Mouse (Mus musculus) ES-E14 (cell line): ENCODE measurements around the gene Macf1. TPM values are rescaled to one million over a fixed set of nuclear protein-coding genes. Genes with fewer than 3 reads are reported as not detected.
A peak's percentile ranks its signal among the peaks of the same experiment; 100 is the strongest.
"Not testable (repeated sequence)": the region's sequence is repeated elsewhere in the genome, so short reads cannot be mapped to it uniquely, and the experiment has no call there.

Experiments used
- DNase-seq: peaks from one replicate; pipeline ENCODE4 v3.0.0-alpha.2; 2013; ENCODE audit warnings: low read depth, low spot score
- H3K27ac ChIP-seq: 2 replicates; pipeline ENCODE4 v1.5.1; 2012; ENCODE audit warnings: low read depth, mild to moderate bottlenecking, low read length, moderate library complexity, mixed read lengths; ENCODE audit not compliant: poor library complexity, insufficient read depth, severe bottlenecking
- H3K36me3 ChIP-seq: 2 replicates; pipeline ENCODE4 v1.6.1; 2012; ENCODE audit warnings: mild to moderate bottlenecking, low read length, moderate library complexity, mixed read lengths; ENCODE audit not compliant: control insufficient read depth, poor library complexity, insufficient read depth, severe bottlenecking
- H3K4me1 ChIP-seq, 2 experiments: fragments of 150-350 bp in 1 of 2; sonication (generic) in 1 of 2; 2 replicates each; pipeline ENCODE4 v1.6.1; 2012; ENCODE audit warnings: low read length in 2 of 2, mild to moderate bottlenecking in 1 of 2, mixed read lengths in 1 of 2; ENCODE audit not compliant: control insufficient read depth in 2 of 2, insufficient read depth in 2 of 2, poor library complexity in 1 of 2
- H3K4me3 ChIP-seq, 2 experiments: fragments of 150-350 bp in 1 of 2; sonication (generic) in 1 of 2; 2 replicates each; pipeline ENCODE4 v1.5.1; 2012; ENCODE audit warnings: low read length in 2 of 2, low read depth in 1 of 2, mild to moderate bottlenecking in 1 of 2, mixed read lengths in 1 of 2; ENCODE audit not compliant: insufficient read depth in 1 of 2, poor library complexity in 1 of 2, severe bottlenecking in 1 of 2
- H3K9ac ChIP-seq: 2 replicates; pipeline ENCODE4 v1.6.1; 2012; ENCODE audit warnings: low read depth, mild to moderate bottlenecking, low read length, mixed read lengths; ENCODE audit not compliant: poor library complexity, insufficient read depth, severe bottlenecking
- H3K9me3 ChIP-seq: fragments of 150-350 bp; sonication (generic); 2 replicates; pipeline ENCODE4 v1.6.1; 2012; ENCODE audit warnings: low read depth, mild to moderate bottlenecking, low read length; ENCODE audit not compliant: control insufficient read depth, insufficient read depth
- CHD2 ChIP-seq: IDR thresholded peaks from 2 replicates; pipeline ENCODE4 v1.6.1; 2014; ENCODE audit warnings: mild to moderate bottlenecking, low read depth, low read length, inconsistent platforms
- HCFC1 ChIP-seq: IDR thresholded peaks from 2 replicates; pipeline ENCODE4 v1.6.1; 2012; ENCODE audit warnings: low read length, inconsistent platforms, borderline replicate concordance; ENCODE audit not compliant: insufficient read depth
- MAFK ChIP-seq: IDR thresholded peaks from 2 replicates; pipeline ENCODE4 v1.6.1; 2014; ENCODE audit warnings: mild to moderate bottlenecking, low read depth, low read length, inconsistent platforms; ENCODE audit not compliant: insufficient read depth
- ZC3H11A ChIP-seq: IDR thresholded peaks from 2 replicates; pipeline ENCODE4 v1.6.1; 2012; ENCODE audit warnings: low read depth, mild to moderate bottlenecking, inconsistent platforms, low read length, borderline replicate concordance
- ZNF384 ChIP-seq: IDR thresholded peaks from 2 replicates; pipeline ENCODE4 v1.6.1; 2012; ENCODE audit warnings: low read depth, low read length, inconsistent platforms
- in situ Hi-C, 2 experiments: fragments of 600-800 bp; cut with MboI; formaldehyde crosslinking; loops; one replicate each; pipeline ENCODE4 v1.15.1; 2025; ENCODE audit warnings: low sequenced_read_pairs in 2 of 2, inconsistent platforms in 1 of 2; ENCODE audit not compliant: unreplicated experiment in 2 of 2
- total RNA-seq: library from RNA; depleted of rRNA; stranded (reverse); fragments of 300-350 nt; gene quantifications from 2 replicates; pipeline ENCODE4 v1.2.3, GENCODE M21; 2012

The Macf1 gene
- total RNA-seq, 1 experiment, result 277 TPM

DNA sequence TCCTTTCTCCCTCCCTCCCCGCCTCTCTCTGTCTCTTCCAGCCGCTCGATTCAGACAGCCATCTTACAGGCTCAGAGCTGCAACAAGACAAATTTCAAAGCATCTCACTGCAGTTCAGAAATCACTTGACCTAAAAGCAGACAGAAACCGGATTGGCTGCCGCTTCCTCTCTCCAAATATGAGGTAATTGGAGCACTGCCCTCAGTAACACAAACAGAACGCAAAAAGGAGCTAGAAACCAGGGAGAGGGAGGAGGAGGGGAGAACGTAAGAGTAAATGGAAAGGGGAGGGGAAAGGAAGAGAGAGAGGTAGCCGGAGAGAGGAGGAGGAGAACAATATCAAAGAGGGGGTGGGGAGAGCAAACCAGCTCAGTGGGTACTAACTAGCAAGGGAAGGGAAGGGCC, 156.6 kb downstream of the Macf1 start:
- Histone ChIP-seq H3K27ac (no peak overlapping the region), H3K9me3 (no peaks in the 10 kb centered on the region), H3K9ac (peak overlapping the region; percentile 21; the same call in 1 of the 2 replicates), H3K4me1 (peaks cover 4 to 8% of the 10 kb centered on the region in 2 experiments; a peak in 3 of 4 replicates), H3K4me3 (no peak overlapping the region; a peak in 2 of 4 replicates), H3K36me3 (peaks cover 3% of the 10 kb centered on the region; the same call in 1 of the 2 replicates)
- in situ Hi-C loops, result no loop called here
- no peak for DNase-seq
- TF ChIP-seq MAFK (no peak), ZC3H11A (no peak), CHD2 (no peak), ZNF384 (no peak), HCFC1 (no peak)

DNA sequence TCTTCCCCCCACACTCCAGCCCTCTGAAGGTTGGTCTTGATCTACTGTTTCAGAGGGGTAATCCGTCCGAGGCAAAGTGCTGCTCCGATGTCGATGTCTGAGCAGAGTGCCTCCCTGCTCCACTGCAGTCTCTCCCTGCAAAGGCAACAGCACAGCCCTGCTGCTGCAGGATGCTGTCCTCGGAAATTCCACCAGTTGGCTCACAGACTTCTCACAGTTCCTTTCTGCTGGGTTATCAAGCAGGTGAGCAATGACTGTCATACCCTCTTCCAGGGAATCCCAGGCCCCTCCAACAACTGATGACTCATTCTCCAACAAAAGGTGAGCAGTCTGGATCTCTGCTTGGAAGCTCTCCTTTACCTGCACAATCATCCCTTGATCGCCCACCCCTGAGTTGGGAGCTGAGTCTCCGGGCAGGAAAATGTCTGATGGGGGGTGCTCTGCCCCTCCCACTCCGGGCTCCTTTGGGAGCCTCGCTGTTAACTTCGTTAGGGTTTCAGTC, 157.3 kb downstream of the Macf1 start:
- in situ Hi-C loops, result no loop called here
- Histone ChIP-seq H3K27ac (no peak overlapping the region), H3K4me1 (peaks cover 4 to 8% of the 10 kb centered on the region in 2 experiments; a peak in 3 of 4 replicates), H3K4me3 (no peak overlapping the region), H3K9me3 (no peaks in the 10 kb centered on the region), H3K9ac (no peak overlapping the region; the same call in 1 of the 2 replicates), H3K36me3 (peaks cover 3% of the 10 kb centered on the region; the same call in 1 of the 2 replicates)
- TF ChIP-seq HCFC1, result no peak
- no peak for TF ChIP-seq MAFK
- TF ChIP-seq ZNF384, result no peak
- no peak for TF ChIP-seq ZC3H11A
- TF ChIP-seq CHD2, result no peak
- DNase-seq, result no peak

DNA sequence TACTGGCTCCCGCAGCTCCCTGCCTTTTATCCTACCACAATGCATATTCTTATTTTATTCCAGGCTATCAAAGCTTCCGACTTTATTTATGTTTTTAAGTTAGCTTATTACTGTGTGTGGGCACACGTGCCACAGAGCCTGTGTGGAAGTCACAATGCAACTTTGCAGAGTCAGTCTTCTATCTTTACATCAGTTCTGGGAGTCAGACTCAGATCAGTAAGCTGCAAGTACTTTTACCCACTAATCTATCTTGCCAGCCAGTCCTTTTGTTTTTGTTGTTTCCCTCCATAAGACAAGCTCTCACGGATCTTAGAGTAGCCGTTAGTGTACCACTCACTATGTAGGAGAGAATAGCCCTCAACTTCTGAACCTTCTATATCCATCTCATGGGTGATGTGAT, 159.4 kb downstream of the Macf1 start:
- Histone ChIP-seq H3K9me3 (no peaks in the 10 kb centered on the region), H3K27ac (no peak overlapping the region), H3K9ac (no peak overlapping the region), H3K36me3 (peaks cover 3% of the 10 kb centered on the region; the same call in 1 of the 2 replicates), H3K4me3 (no peak overlapping the region), H3K4me1 (peaks cover 2 to 6% of the 10 kb centered on the region in 2 experiments; a peak in 3 of 4 replicates)
- in situ Hi-C loops, result no loop called here
- TF ChIP-seq CHD2 (no peak), MAFK (no peak)
- DNase-seq, result no peak

DNA sequence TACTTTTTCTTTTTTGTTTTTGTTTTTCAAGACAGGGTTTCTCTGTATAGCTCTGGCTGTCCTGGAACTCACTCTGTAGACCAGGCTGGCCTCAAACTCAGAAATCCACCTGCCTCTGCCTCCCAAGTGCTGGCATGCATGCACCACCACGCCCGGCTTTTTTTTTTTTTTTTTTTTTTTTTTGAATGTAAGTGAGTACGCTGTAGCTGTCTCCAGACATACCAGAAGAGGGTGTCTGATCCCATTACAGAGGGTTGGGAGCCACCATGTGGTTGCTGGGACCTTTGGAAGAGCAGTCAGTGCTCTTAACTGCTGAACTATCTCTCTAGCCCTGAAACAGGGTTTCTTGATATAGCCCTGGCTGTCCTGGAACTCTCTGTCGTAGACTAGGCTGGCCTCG, 164.0 kb downstream of the Macf1 start:
- DNase-seq, H3K4me1 ChIP-seq, H3K9me3 ChIP-seq, H3K4me3 ChIP-seq, H3K36me3 ChIP-seq, H3K27ac ChIP-seq, H3K9ac ChIP-seq, in situ Hi-C loops: not testable (repeated sequence)
- peak; percentile 87 for TF ChIP-seq ZNF384

DNA sequence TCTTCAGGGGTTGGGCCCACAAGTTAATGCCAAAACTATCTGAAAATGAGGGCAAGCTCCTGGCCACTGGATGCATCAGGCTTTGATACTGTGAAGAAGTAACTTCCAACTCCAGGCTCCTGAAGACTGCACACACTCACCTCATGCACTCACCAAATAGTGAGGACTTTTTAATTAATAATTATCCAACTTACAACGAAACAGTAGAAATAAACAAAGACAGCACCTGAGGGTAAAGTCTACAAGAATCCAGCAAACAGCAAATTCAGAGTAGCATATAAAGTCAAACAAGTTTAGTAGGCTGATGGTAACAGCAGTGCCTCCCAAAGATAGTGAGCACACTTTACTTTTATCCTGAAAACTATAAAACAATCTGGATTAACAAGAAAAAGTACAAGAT, 168.5 kb downstream of the Macf1 start:
- Histone ChIP-seq H3K9me3 (no peaks in the 10 kb centered on the region), H3K36me3 (peaks cover 4% of the 10 kb centered on the region; the same call in 1 of the 2 replicates), H3K4me3 (no peak overlapping the region), H3K27ac (no peak overlapping the region), H3K9ac (no peak overlapping the region), H3K4me1 (no peaks in the 10 kb centered on the region)
- in situ Hi-C loops, result no loop called here
- DNase-seq, result no peak
- no peak for TF ChIP-seq CHD2
- no peak for TF ChIP-seq ZNF384
- TF ChIP-seq MAFK, result no peak
- no peak for TF ChIP-seq ZC3H11A
- TF ChIP-seq HCFC1, result no peak
